8 mouse cellular contexts compared by ENCODE assay signal in the genomic region with DNA sequence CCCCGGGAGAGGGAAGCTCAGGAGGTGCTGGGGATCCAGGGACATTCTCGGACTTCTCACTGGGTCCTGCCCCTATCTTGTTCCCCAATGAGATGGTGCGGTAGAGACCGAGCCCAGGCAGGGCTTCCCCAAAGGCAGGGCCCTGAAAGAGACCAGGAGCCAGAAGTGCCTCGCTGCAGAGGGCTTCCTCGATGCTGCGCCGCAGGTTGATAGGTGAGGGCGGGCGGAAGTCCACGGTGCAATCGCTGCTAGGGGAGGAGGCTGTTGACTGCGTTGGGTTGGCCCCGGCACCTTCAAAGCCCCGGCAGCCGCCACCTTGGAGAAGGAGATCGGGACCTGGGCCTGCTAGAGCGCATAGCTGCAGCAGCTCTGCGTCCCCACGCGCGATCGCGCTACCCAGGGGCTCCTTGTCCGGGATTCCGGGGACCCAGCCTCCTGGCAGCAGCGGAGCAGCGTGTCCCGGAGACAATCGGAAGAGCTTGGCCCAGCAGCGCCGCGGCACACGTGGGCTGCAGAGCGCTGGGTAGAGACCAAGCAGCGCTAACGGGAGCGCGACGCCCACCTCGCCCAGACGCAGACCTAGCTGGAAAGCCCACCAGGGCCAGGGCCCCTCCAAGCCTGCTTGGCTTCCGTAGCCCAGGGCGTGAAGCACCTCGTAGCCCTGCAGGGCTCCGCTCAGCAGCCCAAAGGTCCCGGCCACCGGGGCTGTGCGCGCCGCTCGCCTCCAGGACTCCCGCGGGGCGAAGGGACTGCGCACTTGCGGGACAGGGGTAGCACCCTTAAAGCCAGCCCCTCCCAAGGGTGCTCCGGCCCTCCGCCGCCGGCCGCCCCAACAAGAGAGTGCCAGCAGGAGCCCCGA. TPM values are rescaled to one million over a fixed set of nuclear protein-coding genes. Genes with fewer than 3 reads are reported as not detected.
A peak's percentile ranks its signal among the peaks of the same experiment; 100 is the strongest.
DNase-seq lines count a peak whose midpoint lies in the region; ATAC-seq and TF ChIP-seq lines count a peak whose summit lies in the region.

No protein-coding gene starts in this region.

- no peak overlapping the region for H3K27ac ChIP-seq in embryonic facial prominence, embryonic 15.5 days (replicated peaks)
- peak overlapping the region; percentile 20 for H3K27ac ChIP-seq in hindbrain, postnatal 0 days
- no peak overlapping the region for H3K27ac ChIP-seq in liver, embryonic 14.5 days
- no peak overlapping the region for H3K27ac ChIP-seq in neural tube, embryonic 14.5 days (ENCODE audit: low read depth, low read length)

- under 1% methylated on average over 63 of the region's 63 CpGs for WGBS in embryonic facial prominence, embryonic 15.5 days
- WGBS in hindbrain, postnatal 0 days: 8% methylated on average over 62 of the region's 63 CpGs
- WGBS in liver, embryonic 14.5 days (ENCODE audit: insufficient replicate concordance): 1% methylated on average over 63 of the region's 63 CpGs
- WGBS in neural tube, embryonic 14.5 days: 1% methylated on average over 61 of the region's 63 CpGs

- peak overlapping the region; percentile 39 for H3K9ac ChIP-seq in embryonic facial prominence, embryonic 15.5 days
- H3K9ac ChIP-seq in hindbrain, postnatal 0 days (replicated peaks; ENCODE audit: low read length): peak overlapping the region; percentile 52
- H3K9ac ChIP-seq in liver, embryonic 14.5 days (replicated peaks): no peak overlapping the region
- peak overlapping the region; percentile 55 for H3K9ac ChIP-seq in neural tube, embryonic 14.5 days (replicated peaks; ENCODE audit: low read depth, low read length)

- peak; percentile 94 for DNase-seq in heart, adult 11 months
- DNase-seq in heart, postnatal 25 days (ENCODE audit: low spot score): no peak
- DNase-seq in adrenal gland, postnatal 14 days: peak; percentile 37
- DNase-seq in hindbrain, postnatal 0 days (ENCODE audit: low spot score): peak; percentile 47
- DNase-seq in liver, embryonic 14.5 days (ENCODE audit: low read depth in 3 of 3, low spot score in 3 of 3): no peak
- no peak for DNase-seq in frontal cortex, postnatal 36 days (ENCODE audit: low spot score in 2 of 2)

- H3K36me3 ChIP-seq in embryonic facial prominence, embryonic 15.5 days: no peaks in the 10 kb centered on the region
- H3K36me3 ChIP-seq in hindbrain, postnatal 0 days (ENCODE audit: insufficient read depth, low read length): no peaks in the 10 kb centered on the region; the same call in 1 of the 2 replicates
- H3K36me3 ChIP-seq in liver, embryonic 14.5 days (replicated peaks; ENCODE audit: control insufficient read depth, insufficient read depth, low read depth): no peaks in the 10 kb centered on the region
- no peaks in the 10 kb centered on the region for H3K36me3 ChIP-seq in neural tube, embryonic 14.5 days (ENCODE audit: control insufficient read depth, insufficient read depth, low read length)

- intact Hi-C loops in heart, postnatal 25 days (cut with DNase I): loop anchor here (2.0 kb wide), 1 partner anchor 107 kb away; no protein-coding TSS in a partner anchor

- TF ChIP-seq EP300 in liver, embryonic 14.5 days (IDR thresholded peaks at IDR 0.05; ENCODE audit: low read depth): no peak

- TF ChIP-seq CTCF in hindbrain, postnatal 0 days (IDR thresholded peaks at IDR 0.05; ENCODE audit: low read depth): no peak
- no peak for TF ChIP-seq CTCF in liver, embryonic 14.5 days (IDR thresholded peaks at IDR 0.05; ENCODE audit: low read depth)

- H3K4me2 ChIP-seq in embryonic facial prominence, embryonic 15.5 days (replicated peaks): peak overlapping the region; percentile 100
- peak overlapping the region; percentile 94 for H3K4me2 ChIP-seq in hindbrain, postnatal 0 days (ENCODE audit: low read depth, low read length)
- H3K4me2 ChIP-seq in liver, embryonic 14.5 days (ENCODE audit: low read depth): peak overlapping the region; percentile 67
- peak overlapping the region; percentile 98 for H3K4me2 ChIP-seq in neural tube, embryonic 14.5 days (ENCODE audit: low read depth, low read length)

- H3K4me1 ChIP-seq in embryonic facial prominence, embryonic 15.5 days: peaks cover 22% of the 10 kb centered on the region
- H3K4me1 ChIP-seq in hindbrain, postnatal 0 days (ENCODE audit: insufficient read depth, low read length): peaks cover 12% of the 10 kb centered on the region
- no peaks in the 10 kb centered on the region for H3K4me1 ChIP-seq in liver, embryonic 14.5 days (replicated peaks; ENCODE audit: control insufficient read depth in 2 of 2, insufficient read depth in 2 of 2, low read length in 1 of 2)
- peaks cover 13% of the 10 kb centered on the region; the same call in 1 of the 2 replicates for H3K4me1 ChIP-seq in neural tube, embryonic 14.5 days (ENCODE audit: control insufficient read depth, insufficient read depth, low read length)

- peak overlapping the region; percentile 57 for H3K4me3 ChIP-seq in embryonic facial prominence, embryonic 15.5 days (replicated peaks)
- peak overlapping the region; percentile 45 for H3K4me3 ChIP-seq in hindbrain, postnatal 0 days (ENCODE audit: low read length)
- peak overlapping the region in 1 of 2 experiments; percentile 40; a peak in 2 of 4 replicates for H3K4me3 ChIP-seq in liver, embryonic 14.5 days (ENCODE audit: insufficient read depth in 1 of 2, low read depth in 2 of 2, low read length in 2 of 2)
- peak overlapping the region; percentile 49 for H3K4me3 ChIP-seq in neural tube, embryonic 14.5 days (ENCODE audit: low read depth, low read length)

- no peak; the same call in 1 of the 2 replicates for ATAC-seq in embryonic facial prominence, embryonic 15.5 days (ENCODE audit: insufficient number of reproducible peaks, low FRiP score, low TSS enrichment, low read depth)
- peak; percentile 33 for ATAC-seq in hindbrain, postnatal 0 days
- ATAC-seq in liver, embryonic 14.5 days (ENCODE audit: insufficient read depth): no peak; the same call in 1 of the 2 replicates
- ATAC-seq in neural tube, embryonic 14.5 days (ENCODE audit: low read depth): peak; percentile 62

- no peaks in the 10 kb centered on the region for H3K9me3 ChIP-seq in embryonic facial prominence, embryonic 15.5 days (replicated peaks)
- H3K9me3 ChIP-seq in hindbrain, postnatal 0 days (ENCODE audit: low read length): no peaks in the 10 kb centered on the region
- no peaks in the 10 kb centered on the region for H3K9me3 ChIP-seq in liver, embryonic 14.5 days (ENCODE audit: control insufficient read depth, low read length)
- no peaks in the 10 kb centered on the region for H3K9me3 ChIP-seq in neural tube, embryonic 14.5 days (ENCODE audit: control insufficient read depth, low read length)

- H3K27me3 ChIP-seq in embryonic facial prominence, embryonic 15.5 days: peaks cover 75% of the 10 kb centered on the region
- no peaks in the 10 kb centered on the region; the same call in 1 of the 2 replicates for H3K27me3 ChIP-seq in hindbrain, postnatal 0 days (ENCODE audit: insufficient read depth, low read length)
- H3K27me3 ChIP-seq in liver, embryonic 14.5 days (ENCODE audit: control insufficient read depth, insufficient read depth, low read length): peaks cover 79% of the 10 kb centered on the region
- H3K27me3 ChIP-seq in neural tube, embryonic 14.5 days (ENCODE audit: control insufficient read depth, insufficient read depth, low read length): peaks cover 8% of the 10 kb centered on the region; the same call in 1 of the 2 replicates

RNA-seq across cellular contexts. Expression of gene Rbm28, which starts 5.5 kb away (rescaled TPM):
- total RNA-seq in heart, postnatal 25 days (2021): 10 to 100 TPM; 18.3 to 18.4 TPM
- 29.7 and 31.8 TPM in 2 replicates for total RNA-seq in adrenal gland, postnatal 14 days (2021)
- polyA plus RNA-seq in embryonic facial prominence, embryonic 15.5 days (2015; fragmentation: Nextera tagmentation; extraction: Ambion mirVana): 33.1 and 35.8 TPM in 2 replicates
- total RNA-seq in hindbrain, postnatal 0 days (2014; rRNA removed): 13.8 and 16.3 TPM in 2 replicates
- 18.8 and 19.9 TPM in 2 replicates for polyA plus RNA-seq in hindbrain, postnatal 0 days (2015; fragmentation: Nextera tagmentation; extraction: Ambion mirVana)
- 6.8 and 11.6 TPM in 2 replicates for polyA plus RNA-seq in liver, embryonic 14.5 days (2012; rRNA removed)
- polyA plus RNA-seq in liver, embryonic 14.5 days (2014; fragmentation: Nextera tagmentation; extraction: Ambion mirVana): 9.9 and 13.8 TPM in 2 replicates
- 44.5 and 55.4 TPM in 2 replicates for polyA plus RNA-seq in neural tube, embryonic 14.5 days (2014; fragmentation: Nextera tagmentation; extraction: Ambion mirVana)

RNA-seq across cellular contexts. Expression of gene Prrt4, which starts 9.1 kb away (rescaled TPM):
- 1 to 10 TPM; 3.1 to 3.6 TPM for total RNA-seq in heart, postnatal 25 days (2021)
- total RNA-seq in adrenal gland, postnatal 14 days (2021): 4.9 and 5.1 TPM in 2 replicates
- 0.59 and 0.79 TPM in 2 replicates for polyA plus RNA-seq in embryonic facial prominence, embryonic 15.5 days (2015; fragmentation: Nextera tagmentation; extraction: Ambion mirVana)
- 37.8 and 44.9 TPM in 2 replicates for total RNA-seq in hindbrain, postnatal 0 days (2014; rRNA removed)
- polyA plus RNA-seq in hindbrain, postnatal 0 days (2015; fragmentation: Nextera tagmentation; extraction: Ambion mirVana): 12.9 and 14.8 TPM in 2 replicates
- polyA plus RNA-seq in liver, embryonic 14.5 days (2012; rRNA removed): 0.01 and 0.02 TPM in 2 replicates
- not detected in 2 replicates for polyA plus RNA-seq in liver, embryonic 14.5 days (2014; fragmentation: Nextera tagmentation; extraction: Ambion mirVana)
- polyA plus RNA-seq in neural tube, embryonic 14.5 days (2014; fragmentation: Nextera tagmentation; extraction: Ambion mirVana): 8.9 and 14.7 TPM in 2 replicates

RNA-seq across cellular contexts. Expression of gene Impdh1, which starts 45.9 kb away (rescaled TPM):
- total RNA-seq in heart, postnatal 25 days (2021): 10 to 100 TPM; 22.7 to 23.0 TPM
- total RNA-seq in adrenal gland, postnatal 14 days (2021): 252 and 482 TPM in 2 replicates
- polyA plus RNA-seq in embryonic facial prominence, embryonic 15.5 days (2015; fragmentation: Nextera tagmentation; extraction: Ambion mirVana): 51.0 and 60.5 TPM in 2 replicates
- total RNA-seq in hindbrain, postnatal 0 days (2014; rRNA removed): 37.8 and 46.3 TPM in 2 replicates
- 63.4 and 64.4 TPM in 2 replicates for polyA plus RNA-seq in hindbrain, postnatal 0 days (2015; fragmentation: Nextera tagmentation; extraction: Ambion mirVana)
- polyA plus RNA-seq in liver, embryonic 14.5 days (2012; rRNA removed): 5.2 and 5.3 TPM in 2 replicates
- 5.5 and 5.8 TPM in 2 replicates for polyA plus RNA-seq in liver, embryonic 14.5 days (2014; fragmentation: Nextera tagmentation; extraction: Ambion mirVana)
- polyA plus RNA-seq in neural tube, embryonic 14.5 days (2014; fragmentation: Nextera tagmentation; extraction: Ambion mirVana): 77.6 and 83.7 TPM in 2 replicates

Comparison
In these comparisons a context has a peak if more than half of its experiments do, and no peak if none do; other contexts are left out.
1. DNase-seq: peak in heart, adult 11 months (single experiment), adrenal gland, postnatal 14 days (single experiment) and hindbrain, postnatal 0 days (single experiment); none in heart, postnatal 25 days (single experiment), liver, embryonic 14.5 days (0 of 3) and frontal cortex, postnatal 36 days (0 of 2).
2. ATAC-seq: peak in hindbrain, postnatal 0 days (single experiment) and neural tube, embryonic 14.5 days (single experiment); none in embryonic facial prominence, embryonic 15.5 days (single experiment) and liver, embryonic 14.5 days (single experiment).
3. Peak in every context shown above with its lines, with median percentiles within 50 percentile points of each other: H3K4me2 ChIP-seq.